Mouse (Mus musculus) retina, postnatal 1 day (tissue): ENCODE data around the gene Shisa7.
"Not testable (repeated sequence)": the region's sequence is repeated elsewhere in the genome, so short reads cannot be mapped to it uniquely, and the experiment has no call there.

Experiments used
- DNase-seq: peaks from one replicate; pipeline ENCODE4 v3.0.0-alpha.2; 2012

Shisa7 gene

DNA sequence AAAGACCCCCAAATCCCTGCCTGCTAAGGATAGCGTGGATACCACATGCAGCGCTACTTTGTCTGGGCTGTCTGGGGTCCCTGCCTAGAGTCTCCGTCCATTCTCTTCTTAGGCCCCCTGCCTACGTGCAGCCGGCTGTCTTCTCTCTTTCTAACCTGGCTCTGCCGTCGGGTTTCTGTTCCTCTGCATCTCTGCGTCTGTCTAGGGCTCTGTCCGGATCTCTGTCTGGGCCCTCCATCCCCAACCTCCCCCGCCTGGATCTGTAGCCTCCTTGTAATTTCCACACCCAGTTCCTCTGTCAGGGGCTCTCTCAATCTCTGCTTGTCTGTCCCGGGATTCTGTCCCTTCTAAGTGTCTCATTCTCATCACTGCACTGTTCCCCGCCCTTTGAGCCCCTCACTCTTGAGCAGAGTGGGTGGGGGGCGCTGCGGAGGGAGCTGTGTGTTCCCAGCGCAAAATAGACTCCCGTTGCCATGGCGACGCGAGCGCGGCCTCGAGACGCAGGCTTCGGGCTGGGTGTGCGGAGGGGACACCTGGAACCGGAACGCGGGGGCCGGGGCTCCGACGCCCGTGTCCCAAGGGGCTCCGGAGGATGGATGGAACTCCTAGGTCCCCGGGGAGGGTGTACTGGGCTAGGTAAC lies 772 bp downstream of the Shisa7 start:
- peak; percentile 76 for DNase-seq

DNA sequence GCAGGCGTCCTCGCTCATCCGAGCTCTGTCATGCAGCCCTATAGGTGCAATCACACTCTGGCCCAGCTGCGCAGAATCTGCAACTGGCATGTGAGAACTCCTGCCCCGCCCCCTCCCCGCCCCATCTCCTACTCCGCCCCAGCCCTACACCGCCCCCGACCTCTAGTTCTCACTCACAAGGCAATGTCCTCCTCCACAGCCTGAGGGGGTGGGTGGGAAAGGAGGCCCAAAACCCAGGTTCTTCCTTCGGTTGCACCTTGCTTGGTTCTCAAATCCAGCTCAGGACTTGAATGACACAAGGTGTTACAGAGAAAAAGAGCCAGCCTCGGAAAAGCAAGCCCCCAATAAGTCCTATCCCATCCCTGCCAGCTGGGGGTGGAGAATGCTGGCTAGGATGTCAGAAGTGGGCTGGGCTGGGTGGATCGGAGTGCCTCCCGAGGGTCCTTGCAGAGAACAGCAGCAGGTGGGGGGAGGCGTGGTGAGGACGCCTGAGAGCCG lies 1.8 kb downstream of the Shisa7 start:
- peak; percentile 63 for DNase-seq

DNA sequence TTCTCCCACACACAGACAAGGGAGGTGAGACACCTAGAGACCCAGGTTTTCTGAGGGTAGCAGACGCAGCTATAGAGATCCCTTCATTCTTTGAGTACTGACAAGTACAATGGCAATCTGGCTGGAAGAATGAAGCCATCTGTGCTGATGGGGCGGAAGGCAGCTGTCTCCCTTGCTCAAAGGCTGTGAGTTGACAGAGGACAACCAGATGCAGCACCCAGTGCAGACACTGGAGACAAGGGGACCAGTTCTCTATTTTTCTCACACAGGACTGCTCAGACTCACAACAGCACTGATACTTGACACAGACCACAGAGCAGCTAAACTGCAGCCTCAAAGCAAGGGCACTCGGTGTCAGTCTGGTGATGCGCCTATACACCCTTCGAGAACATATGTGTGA lies 2.4 kb downstream of the Shisa7 start:
- peak; percentile 38 for DNase-seq

DNA sequence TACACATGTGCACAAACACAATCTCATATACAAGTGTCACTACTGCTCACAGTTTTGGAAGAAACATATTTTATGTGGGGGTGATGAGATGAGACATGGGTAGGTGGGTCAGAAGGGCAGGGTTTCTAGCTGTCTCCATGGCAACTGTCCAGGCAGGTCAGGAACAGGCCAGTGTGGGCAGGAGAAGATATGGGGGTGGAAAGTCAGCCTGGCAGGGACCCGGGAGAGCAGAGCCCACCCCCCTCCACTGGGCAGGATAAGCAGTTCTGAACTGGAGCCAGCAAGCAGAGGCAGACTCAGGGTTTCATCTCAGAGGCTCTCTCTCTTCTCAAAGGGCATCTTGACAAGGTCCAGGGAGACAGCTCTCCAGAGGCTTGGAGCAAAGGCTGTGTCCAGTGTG lies 6.9 kb downstream of the Shisa7 start:
- no peak for DNase-seq

DNA sequence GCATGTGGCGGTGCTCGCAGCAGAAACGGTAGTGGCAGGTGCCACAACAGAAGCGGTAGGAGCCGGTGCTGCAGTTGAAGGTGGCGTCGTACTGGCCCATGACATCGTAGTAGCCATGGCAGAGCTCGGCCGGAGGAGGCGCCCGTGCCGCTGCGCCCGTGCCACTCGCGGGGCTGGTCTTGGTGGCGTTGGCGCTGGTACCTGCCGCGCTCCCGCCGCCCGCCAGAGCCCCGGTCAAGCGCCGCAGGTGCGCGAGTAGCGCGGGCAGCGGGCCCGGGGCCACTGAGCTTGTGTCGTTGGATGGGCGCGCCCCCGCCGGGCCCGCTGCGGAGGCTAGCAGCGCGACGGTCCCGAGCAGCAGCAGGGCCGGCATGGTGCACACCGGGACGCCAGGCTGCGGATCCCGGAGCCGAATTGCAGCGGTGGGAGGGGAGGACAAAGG lies 8.1 kb downstream of the Shisa7 start:
- DNase-seq, result peak; percentile 84

DNA sequence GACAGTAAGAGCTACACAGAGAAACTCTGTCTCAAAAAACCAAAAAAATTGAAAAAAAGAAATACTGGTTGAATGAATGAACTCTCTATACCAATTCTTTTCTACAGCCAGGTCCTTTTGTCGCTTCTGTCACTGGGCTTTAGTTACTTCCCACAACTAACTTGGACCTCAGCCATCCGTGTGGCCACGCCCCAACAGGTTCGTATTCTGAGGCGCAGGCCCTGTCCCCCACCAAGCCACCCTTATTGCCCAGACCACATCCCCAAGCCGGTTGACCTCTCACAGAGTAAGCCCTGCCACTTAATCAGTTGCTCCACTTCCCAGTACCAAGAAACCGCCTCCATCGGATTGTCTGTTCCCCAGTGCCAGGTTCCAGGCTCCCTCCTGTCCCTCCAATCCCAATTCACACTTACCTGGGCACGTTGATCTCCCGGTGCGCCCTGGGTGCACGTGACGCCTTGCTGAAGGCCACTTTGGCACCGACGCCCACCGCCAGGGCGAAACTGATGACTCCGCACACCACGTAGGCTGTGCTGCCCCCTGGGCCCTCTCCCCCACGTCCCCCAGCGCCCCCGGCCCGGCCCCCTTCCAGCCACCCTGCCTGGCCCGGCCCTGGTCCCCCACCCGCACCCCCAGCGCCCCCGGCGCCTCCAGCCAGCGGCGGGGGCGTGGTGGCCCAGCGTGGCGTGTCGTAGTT lies 8.7 kb downstream of the Shisa7 start:
- DNase-seq, result no peak

DNA sequence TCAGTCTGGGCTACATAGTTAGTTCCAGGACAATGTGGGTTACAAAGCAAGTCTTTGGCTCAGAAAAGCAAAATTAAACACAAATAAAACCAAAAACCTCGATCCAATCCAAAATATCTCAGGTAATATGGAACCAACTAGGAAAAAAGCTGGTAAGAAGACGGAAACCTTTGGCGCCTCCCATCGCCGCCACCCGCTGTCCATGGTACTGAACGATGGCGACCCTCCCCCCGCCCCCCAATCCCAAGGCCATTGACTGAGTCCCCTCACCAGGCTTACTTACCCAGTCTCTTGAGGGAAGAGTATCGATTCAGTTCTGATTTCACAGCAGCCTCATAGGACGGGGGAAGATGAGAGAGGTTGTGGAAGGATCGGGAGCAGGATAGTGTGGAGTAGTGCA lies 14.0 kb downstream of the Shisa7 start:
- DNase-seq, result peak; percentile 8

DNA sequence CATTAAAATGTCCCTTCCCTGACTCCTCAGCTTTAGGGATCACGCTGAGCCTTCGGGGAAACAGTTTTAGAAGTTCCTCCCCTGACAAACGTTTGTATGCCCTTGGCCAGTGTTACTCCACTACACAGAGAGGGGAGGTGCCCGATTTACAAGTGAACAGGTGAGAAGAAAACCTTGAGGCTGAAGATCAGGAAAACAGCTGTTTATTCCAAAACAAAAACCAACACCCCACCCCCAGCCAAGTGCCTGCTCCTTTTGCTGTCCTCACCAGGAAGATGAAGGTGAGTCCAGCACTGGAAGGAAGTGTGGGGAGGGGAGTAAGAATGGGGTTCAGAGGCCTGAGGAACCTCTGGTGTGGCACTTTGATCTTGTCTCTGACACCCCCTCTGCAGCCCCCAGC lies 19.1 kb downstream of the Shisa7 start:
- DNase-seq, result no peak

DNA sequence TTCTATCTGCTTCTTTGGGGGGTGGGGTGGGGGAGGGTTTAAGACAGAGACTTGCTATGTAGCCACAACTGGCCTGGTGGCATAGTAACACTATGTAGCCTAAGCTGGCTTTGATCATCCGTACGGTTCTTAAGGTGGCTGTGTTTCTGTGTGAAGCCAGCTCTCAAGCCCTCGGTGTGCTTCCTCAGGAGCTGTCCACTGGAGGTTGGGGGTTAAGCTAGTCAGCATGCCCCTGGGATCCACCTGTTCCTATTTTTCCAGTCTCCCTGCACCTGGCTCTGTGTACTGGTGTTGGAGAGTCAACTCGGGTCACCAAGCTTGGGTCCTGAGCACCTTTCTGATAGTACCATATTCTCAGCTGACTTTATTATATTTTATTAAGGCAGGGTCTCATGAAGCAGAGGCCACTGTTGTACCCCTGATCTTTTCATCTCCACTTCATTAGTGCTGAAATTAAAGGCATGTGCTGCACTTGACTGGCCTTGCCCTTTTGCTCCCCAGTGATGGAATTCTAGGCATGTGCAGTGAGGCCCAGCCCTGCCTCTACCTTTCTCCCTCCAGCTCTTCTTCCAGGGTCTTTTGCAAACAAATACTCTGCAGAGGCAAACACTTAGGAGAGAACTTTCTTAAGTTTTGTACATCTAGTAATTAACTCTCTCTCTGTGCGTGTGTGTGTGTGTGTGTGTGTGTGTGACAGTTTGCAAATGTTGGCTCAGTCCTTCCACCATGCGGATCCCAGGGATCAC lies 22.2 kb downstream of the Shisa7 start:
- no peak for DNase-seq

DNA sequence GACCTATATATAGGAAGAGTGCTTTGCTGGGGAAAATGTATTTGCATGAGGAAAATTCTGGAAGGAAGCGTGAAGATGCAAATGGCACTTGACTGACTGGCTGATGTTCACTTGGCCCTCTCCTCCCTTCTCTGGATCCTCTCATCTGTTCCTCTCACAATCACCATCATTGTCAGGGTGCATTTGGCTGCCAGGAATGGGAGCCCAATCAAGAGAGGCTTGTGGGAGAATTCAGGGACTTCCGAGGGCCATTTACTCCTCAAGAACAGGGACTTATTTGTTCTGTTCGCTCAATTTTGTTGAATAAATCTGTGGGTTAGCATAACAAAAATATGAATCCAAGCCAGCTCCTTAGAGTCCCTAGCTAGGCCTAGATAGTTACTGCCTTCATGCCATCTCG lies 22.8 kb downstream of the Shisa7 start:
- DNase-seq, result no peak

DNA sequence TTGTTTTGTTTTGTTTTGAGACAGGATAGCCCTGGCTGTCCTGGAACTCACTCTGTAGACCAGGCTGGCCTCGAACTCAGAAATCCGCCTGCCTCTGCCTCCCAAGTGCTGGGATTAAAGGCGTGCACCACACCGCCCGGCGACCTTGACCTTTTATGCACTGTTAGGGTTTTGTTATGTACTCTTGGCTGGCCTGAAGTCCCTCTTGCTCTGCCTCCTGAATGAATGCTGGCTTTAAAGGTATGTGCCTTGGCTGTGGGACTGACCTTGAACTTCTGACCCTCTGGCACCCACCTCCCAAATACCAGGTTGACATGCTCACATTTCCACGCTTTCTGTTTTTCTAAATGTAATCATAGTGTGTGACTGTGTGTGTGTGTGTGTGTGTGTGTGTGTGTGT lies 23.6 kb downstream of the Shisa7 start:
- not testable (repeated sequence) for DNase-seq

DNA sequence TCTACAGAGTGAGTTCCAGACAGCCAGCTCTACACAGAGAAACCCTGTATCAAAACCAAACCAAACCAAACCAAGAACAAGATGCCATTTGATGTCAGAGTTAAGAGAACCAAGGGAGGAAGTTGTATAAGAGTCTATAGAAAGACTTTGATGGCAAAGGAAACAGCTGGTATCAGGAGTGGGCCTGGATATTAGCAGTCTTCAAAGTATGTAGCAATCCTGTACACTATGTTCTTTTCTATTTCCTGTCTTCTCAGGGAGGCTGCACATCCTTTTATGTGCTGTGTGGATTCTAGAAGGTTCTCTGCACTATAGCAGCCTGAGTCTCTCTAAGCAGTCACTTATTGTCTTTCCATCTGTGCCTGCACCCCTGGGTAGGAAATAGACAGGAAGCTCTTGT lies 27.9 kb downstream of the Shisa7 start:
- DNase-seq, result no peak

DNA sequence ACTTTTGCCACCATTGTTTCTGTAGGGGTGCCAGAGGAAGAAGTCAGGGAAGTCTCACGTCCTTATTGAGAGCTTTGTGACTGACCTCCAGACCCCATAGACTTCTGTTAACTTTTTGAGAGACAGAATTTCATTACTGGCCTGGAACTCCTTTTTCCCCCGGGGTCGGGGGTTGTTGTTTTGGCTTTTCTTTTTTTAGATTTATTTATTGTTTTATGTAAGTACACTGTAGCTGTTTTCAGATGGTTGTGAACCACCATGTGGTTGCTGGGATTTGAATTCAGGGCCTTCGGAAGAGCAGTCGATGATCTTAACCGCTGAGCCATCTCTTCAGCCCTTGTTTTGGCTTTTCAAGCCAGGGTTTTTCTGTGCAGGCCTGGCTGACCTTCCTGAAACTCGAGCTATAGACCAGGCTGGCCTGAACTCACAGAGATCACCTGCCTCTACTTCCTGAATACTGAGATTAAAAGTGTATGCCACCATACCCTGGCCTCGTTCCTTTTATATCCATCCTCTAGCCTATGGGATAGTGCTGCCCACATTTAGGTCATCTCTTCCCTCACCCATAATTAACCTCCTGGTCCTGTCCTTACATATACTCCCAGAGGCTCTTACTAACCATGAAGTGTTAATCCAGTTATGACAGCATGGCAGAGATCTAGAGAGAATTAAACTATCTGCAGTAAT lies 31.2 kb downstream of the Shisa7 start:
- DNase-seq, result peak; percentile 32

DNA sequence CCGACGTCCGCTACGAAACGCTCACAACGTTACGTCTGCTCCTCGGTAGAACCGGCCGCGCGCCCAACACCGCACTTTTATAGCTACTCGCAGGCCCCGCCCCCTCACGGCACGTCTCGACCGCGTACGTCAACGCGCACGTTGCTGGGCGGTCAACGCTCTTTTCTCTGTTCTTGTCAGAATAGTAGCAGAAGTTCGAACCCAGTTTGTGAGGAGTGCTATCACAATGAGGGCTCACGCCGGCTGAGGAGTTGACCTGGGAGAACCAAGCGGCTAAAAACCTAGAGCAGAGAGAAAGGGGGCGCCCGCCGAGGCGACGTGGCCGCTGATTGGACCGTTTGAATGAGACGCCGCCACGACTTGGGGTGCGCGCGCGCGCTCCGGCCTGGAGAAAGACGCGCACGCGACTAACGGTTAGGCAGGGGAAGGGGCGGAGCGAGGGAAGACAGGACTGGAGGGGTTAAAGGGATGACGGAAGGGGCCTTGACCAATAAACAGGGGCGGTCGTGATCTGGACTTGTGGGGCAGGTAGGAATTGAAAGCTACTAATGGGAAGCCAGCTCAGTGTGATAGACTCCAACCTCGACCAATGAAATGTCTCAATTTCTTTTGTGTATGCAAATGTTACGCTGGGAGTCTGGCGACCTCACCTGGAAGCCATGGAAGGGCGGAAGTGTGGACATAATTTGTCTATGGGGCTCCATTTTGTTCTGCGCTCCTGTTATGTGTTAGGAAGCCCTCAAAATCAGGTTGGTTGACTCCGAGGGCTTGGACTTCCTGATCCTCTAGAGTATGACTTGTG lies 32.0 kb downstream of the Shisa7 start, which contains the start of gene Ube2s:
Gene Ube2s (minus strand): TSS at position 288 of the 802 bp plus-strand sequence.
- DNase-seq, result peak; percentile 100

DNA sequence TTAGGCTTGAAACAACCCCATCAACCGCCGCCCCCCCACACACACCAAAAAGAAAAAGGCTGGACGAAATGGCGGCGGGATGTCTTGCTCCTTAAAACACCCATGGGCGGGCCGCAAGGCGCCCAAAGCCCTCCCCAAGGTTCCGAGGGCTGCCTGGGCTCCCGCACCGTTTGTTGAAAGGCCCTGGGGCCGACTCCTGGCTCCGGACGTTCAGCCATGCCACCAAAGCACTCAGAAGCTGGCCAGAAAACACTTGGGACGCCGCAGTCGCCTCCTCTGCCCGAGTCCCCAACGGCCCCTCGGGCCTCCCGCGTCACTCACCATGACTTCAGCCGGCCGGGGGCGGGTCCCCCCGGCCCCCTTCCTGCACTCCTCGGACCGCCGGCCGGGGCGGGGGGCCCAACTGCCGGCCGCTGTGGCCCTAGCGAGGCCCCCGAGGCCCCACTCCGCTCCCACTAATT lies 32.6 kb downstream of the Shisa7 start:
- DNase-seq, result peak; percentile 67

DNA sequence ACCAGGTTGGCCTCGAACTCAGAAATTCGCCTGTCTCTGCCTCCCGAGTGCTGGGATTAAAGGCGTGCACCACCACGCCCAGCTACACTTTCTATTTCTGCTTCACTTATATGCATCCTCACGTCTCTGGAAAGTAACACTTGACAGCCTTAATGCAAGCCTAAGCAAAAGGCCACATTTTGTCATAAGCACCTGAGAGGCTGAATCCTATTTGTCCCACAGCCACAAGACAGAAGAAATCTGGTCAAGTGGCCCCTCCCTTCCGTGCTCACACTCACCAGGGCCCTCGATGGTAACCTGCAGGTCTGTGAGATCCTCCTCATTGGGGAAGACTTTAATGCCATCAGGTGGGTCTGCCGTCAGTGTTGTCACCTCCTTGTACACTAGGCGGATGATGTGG lies 33.4 kb downstream of the Shisa7 start:
- DNase-seq, result not testable (repeated sequence)

DNA sequence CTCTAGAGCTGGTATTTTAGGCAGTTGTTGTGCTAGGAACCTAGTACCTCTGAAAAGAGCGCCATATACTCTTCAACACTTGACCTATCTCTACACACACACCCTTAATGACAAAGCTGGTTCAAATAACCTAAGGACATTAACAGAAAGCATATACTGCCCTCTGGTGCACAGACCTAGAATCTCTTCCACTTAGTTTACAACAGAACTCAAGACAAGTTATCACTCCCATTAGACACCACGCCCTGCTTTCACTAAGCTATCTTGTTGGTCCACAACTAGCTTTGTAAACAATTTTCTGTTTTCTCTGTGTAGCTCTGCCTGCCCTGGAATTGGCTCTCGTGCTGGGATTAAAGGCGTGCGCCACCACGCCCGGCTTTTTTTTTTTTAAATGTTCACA lies 37.8 kb downstream of the Shisa7 start:
- peak; percentile 71 for DNase-seq

DNA sequence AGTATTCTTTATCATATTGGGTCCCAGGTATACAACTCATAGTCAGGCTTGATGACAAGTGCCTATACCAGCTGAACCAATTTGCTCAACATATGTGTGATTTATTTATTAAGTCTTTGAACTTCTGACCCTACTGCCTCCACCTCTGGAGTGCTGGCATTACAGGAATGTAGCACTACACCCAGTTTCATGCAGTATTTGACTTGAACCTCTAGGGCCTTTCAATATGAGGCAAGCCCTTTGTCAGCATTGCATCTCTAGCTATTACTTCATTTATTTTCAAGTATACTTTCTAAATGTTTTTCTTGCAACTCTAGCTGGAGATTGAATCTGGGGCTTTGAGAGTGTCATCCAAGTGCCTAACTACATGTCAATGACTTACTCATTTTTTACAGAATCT lies 42.2 kb downstream of the Shisa7 start:
- no peak for DNase-seq

DNA sequence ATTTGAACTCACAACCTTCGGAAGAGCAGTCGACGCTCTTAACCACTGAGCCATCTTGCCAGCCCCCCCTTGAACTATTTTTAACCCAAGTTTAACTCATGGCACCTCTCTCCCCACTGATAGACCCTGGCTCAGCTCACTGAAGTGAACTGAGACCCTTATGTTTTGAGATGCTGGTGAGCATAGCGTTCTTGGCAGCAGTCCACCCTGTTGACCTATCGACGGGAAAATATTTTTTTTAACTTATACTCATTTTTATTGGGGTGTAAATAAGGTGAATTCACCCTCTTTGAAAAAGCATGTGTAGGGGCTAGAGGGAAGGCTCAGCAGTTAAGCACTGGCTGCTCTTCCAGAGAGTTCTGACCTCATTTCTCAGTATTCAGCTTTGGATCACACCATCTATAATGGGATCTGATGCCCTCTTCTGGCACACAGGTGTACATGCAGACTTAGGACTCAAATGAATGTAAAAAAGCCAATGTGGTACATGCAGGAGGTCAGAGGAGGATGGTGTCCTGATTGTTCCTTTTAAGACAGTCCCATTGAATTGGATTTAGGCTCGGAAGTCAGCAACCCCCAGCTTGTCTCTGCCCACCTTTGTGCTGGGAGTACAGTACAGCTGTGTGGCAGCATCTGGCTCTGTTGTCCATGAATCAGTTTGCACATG lies 48.6 kb downstream of the Shisa7 start:
- peak; percentile 76 for DNase-seq

DNA sequence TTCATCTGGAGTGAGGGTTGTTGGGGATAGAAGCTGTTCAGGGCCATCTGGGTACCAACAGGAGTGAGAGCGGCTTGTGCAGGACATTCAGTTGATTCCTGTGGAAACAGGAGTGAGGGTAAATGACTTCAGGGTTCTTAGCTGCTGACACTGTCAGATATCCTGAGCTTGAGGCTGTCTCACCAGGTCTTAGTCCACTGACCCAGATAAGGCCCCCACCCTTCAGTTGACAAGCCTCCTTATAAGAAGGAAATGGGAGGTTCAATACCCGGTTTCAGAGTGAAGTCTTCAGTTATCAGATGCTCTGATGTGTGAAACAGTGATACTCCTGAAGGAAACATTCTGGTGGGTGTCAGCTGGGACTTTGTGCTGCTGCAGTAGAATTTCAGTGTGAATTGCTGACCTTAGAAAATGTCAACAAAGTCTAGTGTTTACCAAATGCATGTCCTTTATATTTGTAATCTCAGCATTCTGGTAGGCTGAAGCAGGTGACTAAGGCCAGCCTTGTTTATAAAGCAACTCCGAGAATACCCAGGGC lies 49.8 kb downstream of the Shisa7 start:
- DNase-seq, result no peak

DNA sequence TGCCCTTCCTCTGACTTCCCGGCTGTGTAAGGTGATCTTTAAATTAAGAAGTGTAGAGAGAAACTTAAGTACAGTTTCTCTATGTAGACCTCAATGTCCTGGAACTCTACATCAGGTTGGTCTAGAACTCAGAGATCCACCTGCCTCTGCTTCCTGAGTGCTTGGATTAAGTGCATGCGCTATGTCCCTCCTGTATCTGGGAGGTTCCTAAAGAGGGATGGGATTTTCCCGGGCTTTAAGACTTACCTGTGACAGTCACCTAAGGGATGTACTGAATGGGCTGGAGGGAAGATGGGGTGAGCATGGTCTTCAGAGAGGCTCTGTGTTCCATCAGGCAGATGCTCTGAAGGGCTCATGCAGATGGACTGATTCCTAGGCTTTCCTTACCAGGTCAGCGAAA lies 50.8 kb downstream of the Shisa7 start:
- no peak for DNase-seq
